Mouse (Mus musculus) heart, adult 2 months (tissue): Measurements from ENCODE around the gene Cpne9.

Source experiments
- CTCF ChIP-seq: fragments of 200-600 bp; IDR thresholded peaks from 2 replicates; pipeline ENCODE4 v1.8.1; 2022; ENCODE audit warnings: antibody characterized with exemption, mild to moderate bottlenecking, moderate library complexity
- POLR2A ChIP-seq: fragments of 200-500 bp; IDR thresholded peaks from 2 replicates; pipeline ENCODE4 v1.6.1; 2011; ENCODE audit warnings: mild to moderate bottlenecking, low read depth, low read length, control low read depth; ENCODE audit not compliant: insufficient read depth

DNA sequence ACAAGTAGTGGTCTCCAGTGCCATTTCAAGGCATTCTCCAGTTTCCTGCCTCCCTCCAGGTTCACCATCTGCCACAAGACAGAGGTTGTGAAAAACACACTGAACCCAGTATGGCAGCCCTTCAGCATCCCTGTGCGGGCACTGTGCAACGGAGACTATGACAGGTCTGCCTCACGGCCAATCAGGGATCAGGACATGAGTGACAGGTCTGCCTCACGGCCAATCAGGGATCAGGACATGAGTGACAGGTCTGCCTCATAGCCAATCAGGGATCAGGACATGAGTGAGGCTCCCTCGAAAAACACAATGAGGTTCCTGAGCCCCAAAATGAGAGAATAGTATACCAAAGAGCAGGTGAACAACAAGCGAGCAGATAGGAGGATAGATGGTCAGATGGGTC, 8.2 kb downstream of the Cpne9 start:
- TF ChIP-seq POLR2A (no peak), CTCF (no peak)
